Mouse (Mus musculus): ENCODE data around the gene Tango2. TPM values are rescaled to one million over a fixed set of nuclear protein-coding genes. Genes with fewer than 3 reads are reported as not detected.

Tango2 gene
- 100 to 1,000 TPM; 112 to 138 (median 127) TPM for total RNA-seq (2022)

DNA sequence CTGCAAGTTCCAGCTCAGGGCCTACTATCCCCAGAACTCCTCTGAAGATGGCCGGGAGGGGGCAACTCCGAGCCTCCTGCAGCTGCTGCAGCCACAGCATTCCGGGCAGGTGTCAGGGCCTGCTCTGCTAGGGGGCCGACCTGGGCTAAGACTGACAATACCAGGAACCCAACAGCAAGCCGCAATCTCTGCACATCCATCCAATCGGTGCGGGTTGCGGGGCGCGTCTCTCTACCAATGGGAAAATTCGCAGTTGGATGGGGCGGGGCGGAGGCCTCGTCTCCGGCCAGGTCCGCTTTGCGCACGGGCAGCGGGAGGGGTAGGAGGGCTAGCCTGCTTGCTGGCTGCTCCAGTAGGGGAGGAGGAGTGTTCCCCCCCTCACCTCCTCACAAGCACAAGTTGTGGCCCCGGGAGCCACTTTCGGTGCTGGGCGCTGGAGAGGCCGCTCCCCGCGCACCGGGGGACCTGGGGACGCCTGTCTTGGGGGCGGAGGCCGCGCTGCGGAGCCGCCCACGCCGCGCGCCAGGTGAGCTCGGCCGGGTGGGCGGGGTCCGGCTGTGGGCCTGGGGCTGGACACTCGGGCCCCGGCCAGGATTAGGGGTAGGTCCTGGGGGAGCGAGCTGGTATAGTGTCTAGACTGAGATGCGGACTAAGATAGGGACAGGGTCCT lies at the start of gene Tango2, which contains the start of gene Arvcf:
TSS of gene Tango2 (minus strand) at position 173 of the 670 bp plus-strand sequence.
TSS of gene Arvcf (plus strand) at position 252 of the 670 bp plus-strand sequence.
- peak; percentile 91 to 94 for DNase-seq (ENCODE audit: low spot score in 2 of 2)

DNA sequence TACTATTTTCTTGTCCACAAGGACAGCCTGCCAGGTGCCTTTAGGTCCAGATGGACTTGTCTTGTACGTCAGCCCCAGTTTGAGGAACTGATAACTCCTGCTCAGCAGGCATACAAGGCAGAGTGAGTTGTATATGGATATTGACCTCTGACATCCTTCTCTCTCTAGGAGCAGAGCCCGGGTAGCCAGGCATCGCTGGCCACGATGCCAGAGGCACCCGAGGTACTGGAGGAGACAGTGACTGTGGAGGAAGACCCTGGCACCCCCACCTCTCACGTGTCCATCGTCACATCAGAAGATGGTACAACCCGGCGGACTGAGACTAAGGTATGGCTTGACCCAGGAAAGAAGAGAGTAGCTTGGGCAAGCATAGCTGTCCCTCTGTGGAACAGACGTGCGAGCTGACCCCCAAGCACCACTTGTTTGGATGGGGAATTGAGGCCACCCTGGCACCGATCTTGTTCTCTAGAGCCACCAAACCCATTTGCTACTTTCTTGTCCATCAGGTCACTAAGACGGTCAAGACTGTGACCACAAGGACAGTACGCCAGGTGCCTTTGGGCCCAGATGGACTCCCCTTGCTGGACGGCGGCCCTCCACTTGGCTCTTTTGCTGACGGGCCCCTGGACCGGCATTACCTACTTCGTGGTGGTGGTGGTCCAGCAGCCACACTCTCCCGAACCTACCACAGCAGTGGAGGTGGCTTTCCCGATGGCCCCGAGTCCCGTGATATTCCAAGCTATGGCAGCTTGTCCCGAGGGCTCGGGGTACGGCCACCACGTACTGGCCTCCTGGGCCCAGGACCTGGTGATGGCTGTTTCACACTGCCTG lies 49.1 kb upstream of the Tango2 start:
- DNase-seq (ENCODE audit: low spot score in 2 of 2) = no peak

DNA sequence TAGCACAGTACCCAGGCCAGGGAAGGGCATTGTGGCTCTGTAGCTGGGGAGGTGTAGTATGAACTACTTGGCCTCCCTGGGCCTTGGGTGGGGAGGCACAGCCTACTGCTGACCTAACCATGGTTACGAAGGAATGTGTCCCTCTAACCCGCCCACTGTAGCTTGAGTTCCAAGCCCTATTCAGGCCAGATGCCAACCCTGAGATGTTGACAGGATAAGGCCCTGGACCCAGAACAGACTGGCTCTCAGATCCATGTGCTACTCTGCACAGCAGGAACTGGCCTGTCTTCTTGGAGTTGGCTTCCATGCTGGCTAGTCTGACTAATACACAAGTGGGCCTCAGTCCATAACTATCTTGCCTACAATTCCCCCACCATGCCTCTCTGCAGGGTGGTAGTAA lies 48.3 kb upstream of the Tango2 start:
- no peak for DNase-seq (ENCODE audit: low spot score in 2 of 2)

DNA sequence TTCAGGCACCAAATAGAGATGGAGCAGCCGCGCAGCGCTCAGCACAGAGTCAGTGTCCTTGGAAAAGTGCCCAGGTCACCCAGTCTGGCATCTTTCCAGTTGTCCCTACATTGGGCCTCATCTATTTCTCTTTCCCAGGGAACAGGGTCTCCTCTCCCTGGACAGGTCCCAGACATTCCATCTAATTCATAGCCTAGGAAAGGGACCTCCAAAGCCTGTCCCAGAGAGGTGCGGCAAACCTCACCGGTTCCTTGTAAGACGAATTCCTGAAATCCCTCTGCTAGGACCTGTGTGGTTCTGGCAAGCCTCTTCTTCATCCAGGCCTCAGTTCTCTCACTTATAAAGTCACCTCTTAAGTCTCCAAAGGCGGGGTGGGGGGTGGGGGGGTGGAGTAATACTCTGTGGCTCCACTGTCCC lies 47.7 kb upstream of the Tango2 start:
- no peak for DNase-seq (ENCODE audit: low spot score in 2 of 2)

DNA sequence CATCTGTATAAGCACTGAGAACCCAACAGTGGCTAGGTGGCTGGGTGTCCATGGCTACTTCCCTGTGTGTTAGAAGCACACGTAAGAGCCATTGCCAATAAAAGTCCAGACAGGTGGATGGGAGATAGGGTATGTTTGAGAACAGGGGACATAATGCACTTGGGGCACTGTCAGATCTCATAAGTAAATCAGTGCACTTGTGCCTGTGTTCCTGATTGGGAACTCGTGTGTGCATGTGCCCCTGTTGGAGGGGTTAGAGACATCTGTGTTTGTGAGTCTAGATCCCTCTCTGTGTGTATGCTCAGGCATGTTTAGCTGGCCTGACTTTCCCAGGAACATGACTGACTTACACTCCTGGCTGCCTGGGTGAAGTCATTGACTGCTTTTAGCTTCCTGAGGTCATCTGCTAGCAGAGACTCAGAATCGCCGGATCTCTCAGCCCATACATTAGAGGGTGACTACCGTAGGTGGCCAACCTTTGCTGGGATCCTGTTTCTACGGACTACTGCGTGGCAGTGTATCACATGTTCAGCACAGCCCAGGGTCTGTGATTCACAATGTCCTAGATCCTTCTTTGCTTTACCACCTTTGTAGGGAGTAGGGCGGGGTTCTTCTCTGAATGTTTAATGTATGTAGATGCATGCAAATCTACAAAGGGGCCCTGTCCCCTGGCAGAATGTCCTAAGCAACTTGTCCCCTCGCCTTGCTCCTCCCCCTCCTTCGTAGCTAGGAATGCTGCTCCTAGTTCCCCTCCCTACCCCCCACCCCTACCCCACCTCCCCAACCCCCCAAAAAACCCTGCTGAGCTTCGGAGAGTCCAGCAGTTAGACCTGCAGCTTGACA lies 47.1 kb upstream of the Tango2 start:
- DNase-seq (ENCODE audit: low spot score in 2 of 2) = no peak

GRCm38 (mm10) chr16:18394056-18394455 lies 46.2 kb upstream of the Tango2 start:
- DNase-seq (ENCODE audit: low spot score in 2 of 2) = no peak

- DNase-seq (ENCODE audit: low spot score in 2 of 2) = no peak
These were observed 45.7 kb upstream of the Tango2 start for GRCm38 (mm10) chr16:18393595-18393994.

DNA sequence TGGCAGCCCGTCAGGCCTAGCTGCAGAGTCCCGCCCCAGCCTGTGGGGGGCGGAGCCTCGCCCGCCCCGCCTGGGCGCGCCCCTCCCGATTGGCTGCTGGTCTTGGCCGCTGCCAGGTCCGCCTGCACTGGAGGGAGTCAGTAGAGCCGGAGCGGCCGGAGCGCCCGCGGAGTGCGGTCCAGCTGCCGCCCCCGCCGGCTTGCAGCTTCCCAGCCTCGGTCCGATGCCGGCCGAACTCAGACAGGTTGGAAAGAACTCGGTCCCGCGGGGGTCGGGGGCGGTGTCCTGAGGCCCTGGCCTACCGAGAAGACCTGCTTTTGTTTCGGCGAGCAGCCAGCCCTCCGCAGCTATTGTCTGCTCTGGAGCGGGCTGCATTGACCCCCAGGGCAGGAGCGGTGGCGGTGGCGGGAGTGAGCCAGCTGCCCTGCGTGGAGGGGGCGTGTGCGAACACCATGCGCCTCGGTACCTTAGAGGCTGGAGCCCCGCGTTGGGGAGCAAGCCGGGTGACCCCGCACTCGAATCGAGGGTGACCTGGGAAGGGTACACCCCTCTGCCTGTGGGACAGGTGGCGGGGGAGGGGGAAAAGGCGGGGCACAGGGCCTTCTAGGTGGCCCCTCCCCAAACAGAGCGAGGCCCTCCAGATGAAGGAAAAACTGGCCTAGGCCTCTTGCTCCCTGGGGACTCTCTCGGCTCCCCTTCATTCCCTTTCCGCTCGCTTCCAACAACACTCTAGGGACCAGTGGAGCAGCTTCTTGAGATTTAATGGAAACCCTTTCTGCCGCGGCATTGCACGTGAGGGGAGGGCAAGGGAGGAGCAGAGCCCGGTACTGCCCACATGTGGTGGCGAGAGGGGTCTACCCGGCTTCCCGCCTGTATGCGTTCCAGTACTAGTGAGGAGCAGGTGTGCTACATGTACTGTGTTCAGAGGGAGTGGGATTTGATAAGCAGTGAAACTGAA lies 44.8 kb upstream of the Tango2 start:
- peak; percentile 67 to 76 for DNase-seq (ENCODE audit: low spot score in 2 of 2)

DNA sequence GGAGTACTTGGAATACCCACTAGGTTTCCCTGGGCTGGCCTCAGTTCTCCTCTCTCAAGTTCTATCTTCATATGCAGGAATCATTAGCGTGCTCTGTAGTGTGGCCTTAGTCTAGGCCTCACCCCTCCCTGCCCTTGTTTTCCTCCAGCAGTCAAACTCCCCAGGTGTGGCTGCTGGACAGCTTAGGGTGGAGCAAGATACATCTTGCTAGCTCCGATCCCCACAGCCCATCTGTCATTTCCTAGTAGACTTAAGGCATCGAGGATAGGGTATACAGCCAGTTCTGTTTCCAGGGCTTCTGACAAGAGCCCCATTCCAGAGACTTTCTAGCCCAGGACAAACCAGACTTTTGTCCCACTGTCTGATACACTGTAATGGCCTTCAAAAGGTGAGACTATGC lies 43.8 kb upstream of the Tango2 start:
- DNase-seq (ENCODE audit: low spot score in 2 of 2) = no peak

DNA sequence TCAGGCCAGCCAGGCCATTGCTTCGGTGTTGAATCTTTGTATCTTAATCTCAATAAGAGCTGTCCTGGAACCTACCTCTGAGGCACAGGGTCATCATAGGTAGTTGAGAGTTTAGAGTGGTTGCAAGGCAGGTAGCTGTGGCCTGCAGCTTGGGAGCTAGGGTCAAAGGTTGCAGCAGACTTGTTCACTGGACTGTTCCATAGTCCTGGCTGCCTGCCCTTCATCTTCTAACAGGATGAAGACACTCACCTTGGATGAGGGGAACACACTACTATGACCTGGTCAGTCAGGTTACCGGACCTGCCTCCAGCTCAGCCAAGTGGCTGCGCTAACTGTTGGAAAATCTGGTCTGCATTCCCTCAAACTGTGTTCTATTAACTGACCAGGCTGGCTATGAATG lies 43.2 kb upstream of the Tango2 start:
- DNase-seq (ENCODE audit: low spot score in 2 of 2) = no peak

- no peak for DNase-seq (ENCODE audit: low spot score in 2 of 2)
These were observed 42.5 kb upstream of the Tango2 start for GRCm38 (mm10) chr16:18390399-18390798.

DNA sequence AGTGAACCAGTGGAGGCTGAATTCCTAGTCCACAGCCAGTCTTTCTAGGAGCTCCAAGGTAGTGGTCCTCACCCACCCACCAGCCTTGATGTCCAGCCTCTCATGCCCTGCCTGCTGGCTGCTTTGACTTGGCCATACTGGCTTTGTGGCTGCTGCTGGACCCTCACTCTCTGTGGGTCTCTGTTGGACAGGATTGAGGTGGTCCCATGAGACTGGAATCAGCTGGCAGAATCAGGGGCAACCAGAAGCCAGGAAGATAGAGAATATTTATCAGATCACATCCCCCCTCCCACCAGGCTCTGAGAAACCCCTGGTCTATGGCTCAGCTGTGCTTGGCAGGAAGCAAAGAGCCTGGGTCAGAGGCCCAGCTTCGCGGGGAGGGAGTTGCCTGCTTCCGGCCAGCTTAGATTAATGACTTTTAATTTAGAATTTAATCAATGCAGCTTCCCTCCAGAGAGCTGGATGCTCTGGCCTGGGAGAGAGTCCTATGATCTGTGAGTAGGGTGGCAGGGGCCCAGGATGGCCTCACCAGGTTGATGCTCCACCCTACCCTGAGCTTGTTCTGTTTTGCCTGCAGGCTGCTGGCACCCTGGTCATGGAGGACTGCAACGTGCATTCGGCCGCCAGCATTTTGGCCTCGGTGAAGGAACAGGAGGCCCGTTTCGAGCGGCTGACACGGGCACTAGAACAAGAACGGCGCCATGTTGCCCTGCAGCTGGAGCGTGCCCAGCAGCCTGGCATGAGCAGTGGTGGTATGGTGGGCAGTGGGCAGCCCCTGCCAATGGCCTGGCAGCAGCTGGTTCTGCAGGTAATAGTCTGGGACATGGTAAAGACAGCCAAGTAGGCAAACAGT lies 40.9 kb upstream of the Tango2 start:
- DNase-seq (ENCODE audit: low spot score in 2 of 2) = no peak

DNA sequence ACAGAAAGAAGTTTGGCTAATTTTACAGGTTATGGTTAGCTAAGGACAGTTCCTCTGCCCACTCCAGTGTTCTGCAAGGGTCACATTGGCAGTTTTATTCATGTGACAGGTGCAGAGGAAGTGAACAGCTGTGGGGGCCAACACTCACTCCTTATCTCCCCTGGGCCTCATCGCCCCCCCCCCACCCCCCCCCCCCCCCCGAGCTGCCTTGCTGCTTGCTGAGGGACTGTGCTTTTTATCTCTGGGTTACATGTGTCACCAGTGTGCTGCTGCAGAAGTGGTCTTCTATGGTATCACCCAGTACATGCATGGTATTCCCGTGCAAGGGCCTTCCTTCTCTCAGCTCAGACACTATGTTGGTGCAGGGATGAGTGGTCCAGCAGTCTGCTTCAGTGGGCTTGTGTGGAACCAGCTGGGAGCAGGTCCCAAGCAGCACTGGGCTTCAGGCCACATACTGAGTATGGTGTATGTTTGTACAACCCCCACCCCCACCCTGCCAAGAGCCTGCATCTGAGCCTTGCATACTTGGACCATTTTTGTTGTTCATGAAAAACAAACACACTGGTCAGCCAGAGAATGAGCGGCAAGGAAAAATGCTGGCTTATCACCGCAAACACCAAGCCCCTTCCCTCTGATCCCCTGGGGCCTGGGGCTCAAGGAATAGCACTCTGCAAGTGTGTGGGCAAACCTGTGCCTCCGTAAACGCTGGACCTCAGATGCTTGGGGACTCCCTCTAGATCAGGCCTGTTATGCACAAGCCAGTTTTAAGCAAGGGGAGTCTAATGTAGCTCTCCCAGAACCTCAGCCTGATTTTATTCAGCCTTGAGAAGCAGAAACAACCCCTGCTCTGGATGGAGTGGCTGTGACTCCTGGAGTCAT lies 40.0 kb upstream of the Tango2 start:
- no peak for DNase-seq (ENCODE audit: low spot score in 2 of 2)

DNA sequence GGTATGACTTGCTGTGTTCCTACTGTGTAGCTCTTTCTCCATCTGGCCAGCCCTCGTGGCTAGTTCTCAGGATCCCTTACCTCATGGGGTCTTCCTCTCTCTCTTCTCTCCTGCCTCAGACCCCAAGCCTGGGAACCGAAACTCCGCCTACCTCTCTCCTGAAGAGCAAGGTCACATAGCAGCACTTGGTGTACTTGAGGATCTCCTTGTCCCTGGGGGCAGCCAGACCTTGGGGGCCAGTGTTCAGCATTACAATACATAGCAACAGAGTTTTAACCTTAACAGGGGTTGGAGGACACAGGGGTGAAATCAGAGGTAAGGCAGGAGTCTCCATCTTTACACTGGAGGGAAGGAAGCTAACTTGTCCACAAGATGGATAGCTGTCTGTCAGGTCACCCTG lies 39.1 kb upstream of the Tango2 start:
- no peak for DNase-seq (ENCODE audit: low spot score in 2 of 2)

DNA sequence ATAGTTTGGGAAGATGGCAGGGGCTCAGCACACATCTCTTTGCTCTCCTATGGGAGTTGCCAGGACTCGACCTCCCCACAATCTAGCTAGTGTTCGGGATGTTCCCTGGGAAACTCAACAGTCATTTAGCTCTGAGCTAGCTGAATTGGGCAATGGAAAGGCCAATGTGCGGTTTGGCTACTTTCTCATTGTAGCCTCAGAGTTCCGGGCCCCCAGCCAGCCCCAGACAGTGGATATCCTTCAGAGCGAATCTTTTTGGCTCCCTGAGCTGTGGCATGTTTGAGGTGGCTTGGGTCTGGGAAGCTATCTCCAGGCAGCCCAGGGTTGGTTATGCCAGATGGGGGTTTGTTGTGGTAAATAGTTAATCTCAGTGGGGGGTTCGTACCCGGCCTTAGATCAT lies 38.5 kb upstream of the Tango2 start:
- DNase-seq (ENCODE audit: low spot score in 2 of 2) = no peak

DNA sequence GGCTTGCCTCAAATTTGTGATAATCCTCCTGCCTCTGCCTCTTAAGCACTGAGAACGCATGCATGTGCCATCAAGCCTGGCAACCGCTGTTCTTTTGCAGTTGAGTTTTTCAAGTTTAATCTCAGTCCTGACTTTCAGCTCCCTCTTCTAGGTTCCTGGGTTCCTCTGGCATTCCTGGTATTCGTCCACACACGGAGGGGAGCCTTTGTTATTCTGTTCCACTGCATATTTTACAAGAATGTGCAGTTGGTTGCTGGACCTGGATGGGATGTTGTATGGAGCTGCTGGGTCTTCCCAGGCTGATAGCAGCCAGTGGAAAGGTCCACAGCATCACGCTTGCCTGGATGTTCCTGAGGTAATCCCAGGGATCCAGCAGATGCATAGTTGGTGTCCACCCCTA lies 37.5 kb upstream of the Tango2 start:
- no peak for DNase-seq (ENCODE audit: low spot score in 2 of 2)

GRCm38 (mm10) chr16:18384659-18385058 lies 36.8 kb upstream of the Tango2 start:
- no peak for DNase-seq (ENCODE audit: low spot score in 2 of 2)

DNA sequence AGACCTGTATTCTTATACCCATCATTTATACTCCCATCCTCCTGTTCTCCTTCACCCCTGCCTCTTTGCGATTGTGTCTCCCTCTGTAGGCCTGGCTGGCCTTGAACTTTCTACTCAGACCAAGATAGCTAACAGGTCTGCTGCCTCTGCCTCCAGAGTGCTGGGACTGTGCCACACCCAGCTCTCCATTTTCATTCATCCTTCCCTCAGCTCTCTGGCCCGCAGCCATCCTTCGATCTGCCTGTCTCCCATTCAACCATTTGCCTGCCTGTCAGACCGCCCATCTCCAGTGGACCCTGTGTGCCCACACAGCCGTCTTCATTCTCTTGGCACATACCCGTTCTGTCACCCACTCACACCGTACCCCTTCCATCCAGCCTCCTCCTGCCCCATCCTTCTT lies 36.3 kb upstream of the Tango2 start:
- DNase-seq (ENCODE audit: low spot score in 2 of 2) = no peak

- no peak for DNase-seq (ENCODE audit: low spot score in 2 of 2)
These were observed 35.9 kb upstream of the Tango2 start for GRCm38 (mm10) chr16:18383756-18384155.
